Mouse (Mus musculus): ENCODE results near the gene Arih1. TPM values are rescaled to one million over a fixed set of nuclear protein-coding genes. Genes with fewer than 3 reads are reported as not detected.

The Arih1 gene
- 14.3 and 16.9 TPM in 2 replicates for polyA plus RNA-seq (2012; rRNA removed)

DNA sequence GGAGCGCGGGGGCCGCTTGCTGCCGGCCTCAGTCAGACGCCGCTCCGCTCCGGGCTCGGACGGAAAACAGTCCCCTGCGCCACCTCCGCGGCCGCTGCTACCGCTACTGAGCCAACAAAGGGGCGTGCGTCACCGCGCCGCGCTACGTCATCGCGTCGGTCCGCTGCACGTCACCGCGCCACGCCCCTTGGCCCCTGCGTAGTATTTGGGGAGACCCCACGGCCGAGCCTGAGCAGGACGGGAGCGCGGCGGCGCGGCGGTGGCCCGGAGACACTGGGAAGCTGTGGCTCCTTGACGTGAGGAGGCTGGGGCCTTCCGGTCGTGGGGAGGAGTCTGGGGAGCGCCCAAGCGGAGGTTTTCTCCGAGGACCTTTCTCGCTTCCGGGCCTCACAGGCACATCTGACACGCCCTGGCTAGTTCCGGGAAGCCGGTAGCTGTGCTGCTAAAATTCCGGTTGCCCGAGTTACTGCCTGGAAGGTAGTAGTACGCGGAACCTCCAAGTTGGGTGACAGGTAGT lies at the start of gene Arih1:
Gene Arih1, minus strand, starts transcription at position 70 of the 517 bp plus-strand sequence.
- Histone ChIP-seq H3K27me3 (replicated peaks; ENCODE audit: control insufficient read depth, insufficient read depth, low read length) (no peaks in the 10 kb centered on the region), H3K4me3 (ENCODE audit: insufficient read depth, low read depth, low read length) (peak within 1 kb of the TSS; percentile 92), H3K36me3 (ENCODE audit: control insufficient read depth, insufficient read depth, low read length) (no peaks in the 10 kb centered on the region), H3K27ac (ENCODE audit: insufficient read depth, low read depth, low read length) (peak within 1 kb of the TSS; percentile 92), H3K4me1 (ENCODE audit: control insufficient read depth, insufficient read depth, low read length) (peaks cover 6% of the 10 kb centered on the region; the same call in 1 of the 2 replicates)
- peak; percentile 99 for DNase-seq
- WGBS: 1% methylated on average over 56 of the region's 56 CpGs
- TF ChIP-seq POLR2A (IDR thresholded peaks at IDR 0.05; ENCODE audit: low read depth, low read length): peak; percentile 92
- no peak for TF ChIP-seq CTCF (conservative IDR thresholded peaks at IDR 0.05; ENCODE audit: insufficient read depth, insufficient read length, low read depth, low read length)

DNA sequence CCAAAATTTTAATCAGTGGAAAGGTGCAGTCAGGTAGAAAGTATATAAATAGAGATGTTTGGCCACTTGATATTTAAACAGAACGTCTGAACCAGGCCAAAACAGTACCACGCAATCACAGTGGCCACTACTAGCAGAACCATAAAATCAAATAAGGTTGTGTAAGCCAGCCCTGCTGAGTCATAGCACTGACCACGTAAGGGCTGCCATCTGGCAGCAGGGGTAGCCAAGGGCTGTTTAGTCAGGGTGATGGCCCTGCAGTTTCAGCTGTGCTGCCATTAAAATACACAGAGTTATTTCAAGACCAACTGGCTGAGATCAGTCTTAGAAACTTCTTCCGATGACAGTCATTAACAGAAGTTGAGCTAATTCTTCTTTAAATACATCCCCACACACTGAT lies 47.5 kb upstream of the Arih1 start:
- H3K4me3 ChIP-seq (ENCODE audit: insufficient read depth, low read depth, low read length): no peak overlapping the region
- no peak overlapping the region for H3K27ac ChIP-seq (ENCODE audit: insufficient read depth, low read depth, low read length)
- H3K36me3 ChIP-seq (ENCODE audit: control insufficient read depth, insufficient read depth, low read length): no peaks in the 10 kb centered on the region
- no peak for DNase-seq
- no peak for TF ChIP-seq CTCF (conservative IDR thresholded peaks at IDR 0.05; ENCODE audit: insufficient read depth, insufficient read length, low read depth, low read length)
- no peak for TF ChIP-seq POLR2A (IDR thresholded peaks at IDR 0.05; ENCODE audit: low read depth, low read length)
- H3K4me1 ChIP-seq (ENCODE audit: control insufficient read depth, insufficient read depth, low read length): no peaks in the 10 kb centered on the region
- H3K27me3 ChIP-seq (replicated peaks; ENCODE audit: control insufficient read depth, insufficient read depth, low read length): no peaks in the 10 kb centered on the region
- WGBS: 65% methylated on average over 4 of the region's 4 CpGs

DNA sequence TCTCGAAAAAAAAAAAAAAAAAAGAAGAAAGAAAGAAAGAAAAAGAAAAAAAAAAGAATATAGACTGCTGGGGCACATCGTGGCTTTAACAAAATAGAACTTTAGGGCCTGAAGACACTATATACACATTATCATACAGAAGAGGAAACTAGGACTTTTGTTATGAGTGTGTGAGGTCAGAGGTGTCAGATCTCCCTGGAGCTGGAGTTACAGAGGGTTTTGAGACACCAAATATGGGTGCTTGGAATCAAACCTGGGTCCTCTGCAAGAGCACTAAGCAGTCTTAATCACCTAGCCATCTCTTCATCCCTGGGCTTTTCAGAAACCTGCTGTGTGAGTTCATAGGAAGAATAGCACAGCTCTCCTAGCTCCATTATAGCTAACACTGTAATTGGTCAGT lies 47.0 kb upstream of the Arih1 start:
- 90% methylated on average over 2 of the region's 2 CpGs for WGBS
- no peaks in the 10 kb centered on the region for H3K36me3 ChIP-seq (ENCODE audit: control insufficient read depth, insufficient read depth, low read length)
- no peak for DNase-seq
- no peak overlapping the region for H3K27ac ChIP-seq (ENCODE audit: insufficient read depth, low read depth, low read length)
- no peaks in the 10 kb centered on the region for H3K27me3 ChIP-seq (replicated peaks; ENCODE audit: control insufficient read depth, insufficient read depth, low read length)
- TF ChIP-seq CTCF (conservative IDR thresholded peaks at IDR 0.05; ENCODE audit: insufficient read depth, insufficient read length, low read depth, low read length) (no peak), POLR2A (IDR thresholded peaks at IDR 0.05; ENCODE audit: low read depth, low read length) (no peak)
- no peaks in the 10 kb centered on the region for H3K4me1 ChIP-seq (ENCODE audit: control insufficient read depth, insufficient read depth, low read length)
- no peak overlapping the region for H3K4me3 ChIP-seq (ENCODE audit: insufficient read depth, low read depth, low read length)

DNA sequence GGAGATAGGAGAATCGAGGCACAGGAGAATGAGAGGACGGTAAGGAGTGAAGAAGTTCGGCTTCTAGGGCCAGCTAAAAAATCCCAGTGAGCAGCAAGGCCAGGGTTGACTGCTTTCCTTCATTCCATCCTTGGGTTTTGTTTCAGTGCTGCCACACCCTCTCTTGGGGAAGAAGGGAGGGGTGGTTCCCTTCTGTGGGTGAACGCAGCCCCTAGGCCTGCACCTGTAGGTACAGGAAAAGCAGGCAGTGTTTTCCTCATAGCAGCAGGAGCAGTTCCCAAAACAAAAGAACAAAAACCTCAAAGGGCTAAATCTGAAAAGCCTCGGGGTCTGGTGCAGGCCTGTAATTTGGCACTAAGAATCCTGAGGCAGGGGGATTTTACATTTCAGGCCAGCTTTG lies 45.2 kb upstream of the Arih1 start:
- no peak for TF ChIP-seq CTCF (conservative IDR thresholded peaks at IDR 0.05; ENCODE audit: insufficient read depth, insufficient read length, low read depth, low read length)
- TF ChIP-seq POLR2A (IDR thresholded peaks at IDR 0.05; ENCODE audit: low read depth, low read length): no peak
- Histone ChIP-seq H3K27ac (ENCODE audit: insufficient read depth, low read depth, low read length) (no peak overlapping the region), H3K36me3 (ENCODE audit: control insufficient read depth, insufficient read depth, low read length) (no peaks in the 10 kb centered on the region), H3K4me1 (ENCODE audit: control insufficient read depth, insufficient read depth, low read length) (no peaks in the 10 kb centered on the region), H3K27me3 (replicated peaks; ENCODE audit: control insufficient read depth, insufficient read depth, low read length) (no peaks in the 10 kb centered on the region), H3K4me3 (ENCODE audit: insufficient read depth, low read depth, low read length) (no peak overlapping the region)
- WGBS: 57% methylated on average over 5 of the region's 5 CpGs
- no peak for DNase-seq

DNA sequence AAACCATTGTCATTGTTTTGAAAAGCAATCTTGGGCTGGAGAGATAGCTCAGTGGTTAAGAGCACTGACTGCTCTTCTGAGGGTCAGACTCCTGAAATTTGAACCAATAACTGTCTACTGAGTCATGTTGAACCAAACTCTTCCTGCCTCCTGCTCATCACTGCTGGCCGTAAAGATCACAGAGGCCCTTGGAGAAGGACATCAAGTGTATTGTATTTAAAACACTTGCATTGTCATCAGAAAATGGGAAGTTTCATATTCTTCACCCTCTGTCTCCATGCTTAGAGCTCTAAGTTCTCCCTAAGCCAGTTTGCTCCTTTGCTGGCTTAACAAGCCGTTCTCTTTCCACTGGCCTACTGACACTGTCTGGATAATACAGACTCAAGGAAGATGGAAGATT lies 41.9 kb upstream of the Arih1 start:
- Histone ChIP-seq H3K36me3 (ENCODE audit: control insufficient read depth, insufficient read depth, low read length) (no peaks in the 10 kb centered on the region), H3K27me3 (replicated peaks; ENCODE audit: control insufficient read depth, insufficient read depth, low read length) (no peaks in the 10 kb centered on the region), H3K4me3 (ENCODE audit: insufficient read depth, low read depth, low read length) (no peak overlapping the region), H3K4me1 (ENCODE audit: control insufficient read depth, insufficient read depth, low read length) (no peaks in the 10 kb centered on the region), H3K27ac (ENCODE audit: insufficient read depth, low read depth, low read length) (no peak overlapping the region)
- no peak for DNase-seq
- WGBS: 94% methylated on average over 2 of the region's 2 CpGs
- TF ChIP-seq POLR2A (IDR thresholded peaks at IDR 0.05; ENCODE audit: low read depth, low read length) (no peak), CTCF (conservative IDR thresholded peaks at IDR 0.05; ENCODE audit: insufficient read depth, insufficient read length, low read depth, low read length) (no peak)

DNA sequence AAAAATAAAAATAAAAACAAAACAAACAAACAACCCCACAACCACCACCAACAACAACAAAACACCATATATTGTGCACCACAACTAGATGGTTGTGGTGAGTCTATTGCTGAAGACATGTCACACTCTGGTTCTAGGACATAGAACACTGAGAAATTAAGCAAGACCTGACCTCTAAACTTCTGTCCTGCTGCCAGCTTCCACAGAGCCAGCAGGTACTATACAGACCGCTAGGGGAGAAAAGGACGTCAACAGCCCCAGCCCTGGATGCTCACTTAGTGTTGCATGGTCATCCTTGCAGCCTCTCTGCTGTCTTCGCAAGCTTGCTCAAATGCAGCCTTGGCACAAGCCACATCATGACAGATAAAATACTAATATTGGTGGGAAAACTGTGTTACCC lies 41.2 kb upstream of the Arih1 start:
- WGBS: 90% methylated on average over 3 of the region's 3 CpGs
- Histone ChIP-seq H3K4me1 (ENCODE audit: control insufficient read depth, insufficient read depth, low read length) (no peaks in the 10 kb centered on the region), H3K27me3 (replicated peaks; ENCODE audit: control insufficient read depth, insufficient read depth, low read length) (no peaks in the 10 kb centered on the region), H3K36me3 (ENCODE audit: control insufficient read depth, insufficient read depth, low read length) (no peaks in the 10 kb centered on the region), H3K4me3 (ENCODE audit: insufficient read depth, low read depth, low read length) (no peak overlapping the region), H3K27ac (ENCODE audit: insufficient read depth, low read depth, low read length) (no peak overlapping the region)
- no peak; the same call in 1 of the 2 replicates for TF ChIP-seq CTCF (conservative IDR thresholded peaks at IDR 0.05; ENCODE audit: insufficient read depth, insufficient read length, low read depth, low read length)
- no peak for DNase-seq

DNA sequence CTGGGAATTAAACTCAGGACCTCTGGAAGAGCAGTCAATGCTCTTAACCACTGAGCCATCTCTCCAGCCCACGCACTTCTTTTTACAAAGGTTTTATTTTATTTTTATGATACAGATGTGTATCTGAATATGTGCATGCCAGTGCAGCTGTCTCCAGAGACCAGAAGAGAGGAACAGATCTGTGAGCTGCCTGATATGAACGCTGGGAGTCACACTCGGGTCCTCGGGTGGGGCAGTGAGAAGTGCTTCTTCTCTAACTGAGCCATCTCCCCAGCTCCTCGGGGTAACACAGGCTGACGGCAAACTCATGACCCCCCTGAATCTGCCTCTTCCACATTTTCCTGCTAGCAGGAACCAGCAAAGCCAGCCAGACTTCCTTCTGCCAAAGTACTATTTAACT lies 40.3 kb upstream of the Arih1 start:
- Histone ChIP-seq H3K4me3 (ENCODE audit: insufficient read depth, low read depth, low read length) (no peak overlapping the region), H3K27me3 (replicated peaks; ENCODE audit: control insufficient read depth, insufficient read depth, low read length) (no peaks in the 10 kb centered on the region), H3K4me1 (ENCODE audit: control insufficient read depth, insufficient read depth, low read length) (no peaks in the 10 kb centered on the region), H3K36me3 (ENCODE audit: control insufficient read depth, insufficient read depth, low read length) (no peaks in the 10 kb centered on the region), H3K27ac (ENCODE audit: insufficient read depth, low read depth, low read length) (no peak overlapping the region)
- TF ChIP-seq CTCF (conservative IDR thresholded peaks at IDR 0.05; ENCODE audit: insufficient read depth, insufficient read length, low read depth, low read length) (no peak), POLR2A (IDR thresholded peaks at IDR 0.05; ENCODE audit: low read depth, low read length) (no peak)
- 72% methylated on average over 6 of the region's 6 CpGs for WGBS
- no peak for DNase-seq
